Mouse (Mus musculus) limb, embryonic 11.5 days (tissue): Measurements from ENCODE around the gene Inha. TPM values are rescaled to one million over a fixed set of nuclear protein-coding genes. Genes with fewer than 3 reads are reported as not detected.

Experiments used
- ATAC-seq: fragments of 200-750 bp; cut with Nextera tagmentation; 2 replicates; pipeline ENCODE4 v1.8.0; 2017; ENCODE audit warnings: low read depth; ENCODE audit not compliant: insufficient number of reproducible peaks, low FRiP score, low TSS enrichment
- DNase-seq: peaks from one replicate; pipeline ENCODE4 v3.0.0-alpha.2; 2015; ENCODE audit warnings: low spot score
- H3K27ac ChIP-seq: fragments of 300-500 bp; sonication (generic); replicated peaks from 2 replicates; pipeline ENCODE4 v1.5.1; 2014; ENCODE audit warnings: low read depth, mild to moderate bottlenecking, low read length
- H3K27me3 ChIP-seq: fragments of 300-500 bp; sonication (generic); 2 replicates; pipeline ENCODE4 v1.6.1; 2014; ENCODE audit warnings: mild to moderate bottlenecking, low read length, mixed read lengths; ENCODE audit not compliant: control insufficient read depth, insufficient read depth
- H3K36me3 ChIP-seq: fragments of 300-500 bp; sonication (generic); 2 replicates; pipeline ENCODE4 v1.6.1; 2014; ENCODE audit warnings: mild to moderate bottlenecking, low read length, moderate library complexity, mixed read lengths; ENCODE audit not compliant: control insufficient read depth, insufficient read depth
- H3K4me1 ChIP-seq: fragments of 300-500 bp; sonication (generic); 2 replicates; pipeline ENCODE4 v1.6.1; 2014; ENCODE audit warnings: low read length, mixed read lengths; ENCODE audit not compliant: control insufficient read depth, insufficient read depth
- H3K4me2 ChIP-seq: fragments of 300-500 bp; sonication (generic); 2 replicates; pipeline ENCODE4 v1.6.1; 2014; ENCODE audit warnings: low read depth, mild to moderate bottlenecking, moderate library complexity; ENCODE audit not compliant: severe bottlenecking
- H3K4me3 ChIP-seq: fragments of 300-500 bp; sonication (generic); 2 replicates; pipeline ENCODE4 v1.5.1; 2014; ENCODE audit warnings: low read depth, low read length
- H3K9ac ChIP-seq: fragments of 300-500 bp; sonication (generic); 2 replicates; pipeline ENCODE4 v1.6.1; 2014; ENCODE audit warnings: mild to moderate bottlenecking, low read length
- H3K9me3 ChIP-seq: fragments of 300-500 bp; sonication (generic); 2 replicates; pipeline ENCODE4 v1.6.1; 2016; ENCODE audit warnings: low read length; ENCODE audit not compliant: control insufficient read depth
- WGBS: fragments of 180-500 bp; shearing (Covaris S2); extraction: QIAGEN DNeasy Blood & Tissue Kit; methylation state at CpG from one replicate; pipeline ENCODE4 v1.1.7; 2014; 5-methylcytosine and 5-hydroxymethylcytosine counted together
- polyA plus RNA-seq: library from polyadenylated mRNA; unstranded; fragments of >200 nt; fragmentation: Nextera tagmentation; extraction: Ambion mirVana; gene quantifications from 2 replicates; pipeline ENCODE4 v1.2.1, GENCODE M21; 2014

Gene Inha
- polyA plus RNA-seq, 1 experiment from 2014 or later: 2.3 TPM

GRCm38 (mm10) chr1:75467215-75467927, 39.5 kb upstream of the Inha start:
- Histone ChIP-seq H3K9me3 (no peaks in the 10 kb centered on the region), H3K36me3 (no peaks in the 10 kb centered on the region), H3K4me2 (no peak overlapping the region), H3K9ac (no peak overlapping the region; the same call in 1 of the 2 replicates), H3K27me3 (peaks cover 2% of the 10 kb centered on the region; the same call in 1 of the 2 replicates), H3K4me3 (no peak overlapping the region), H3K27ac (no peak overlapping the region), H3K4me1 (no peaks in the 10 kb centered on the region)
- ATAC-seq (peak; percentile 46; the same call in 1 of the 2 replicates), DNase-seq (peak; percentile 92)
- WGBS: 6% methylated on average over 14 of the region's 14 CpGs

GRCm38 (mm10) chr1:75469287-75469825, 37.5 kb upstream of the Inha start:
- no peak overlapping the region for H3K27ac ChIP-seq
- no peaks in the 10 kb centered on the region for H3K36me3 ChIP-seq
- H3K9me3 ChIP-seq: no peaks in the 10 kb centered on the region
- H3K9ac ChIP-seq: no peak overlapping the region
- no peak overlapping the region for H3K4me3 ChIP-seq
- DNase-seq: no peak
- whole genome bisulfite sequencing: 73% methylated on average over 17 of the region's 17 CpGs
- peaks cover 2% of the 10 kb centered on the region; the same call in 1 of the 2 replicates for H3K27me3 ChIP-seq
- no peak for ATAC-seq
- no peaks in the 10 kb centered on the region for H3K4me1 ChIP-seq
- H3K4me2 ChIP-seq: no peak overlapping the region

GRCm38 (mm10) chr1:75476441-75476840, 30.4 kb upstream of the Inha start:
- H3K9me3 ChIP-seq: no peaks in the 10 kb centered on the region
- H3K36me3 ChIP-seq: peaks cover 7% of the 10 kb centered on the region
- 93% methylated on average over 11 of the region's 11 CpGs for WGBS
- peaks cover 16% of the 10 kb centered on the region for H3K4me1 ChIP-seq
- no peak for ATAC-seq
- H3K27ac ChIP-seq: no peak overlapping the region
- H3K27me3 ChIP-seq: peaks cover 19% of the 10 kb centered on the region
- no peak overlapping the region for H3K9ac ChIP-seq
- H3K4me2 ChIP-seq: no peak overlapping the region
- H3K4me3 ChIP-seq: no peak overlapping the region
- DNase-seq: no peak

GRCm38 (mm10) chr1:75477264-75477965, 29.5 kb upstream of the Inha start:
- H3K4me1 ChIP-seq: peaks cover 16% of the 10 kb centered on the region
- H3K27me3 ChIP-seq: peaks cover 27% of the 10 kb centered on the region
- H3K36me3 ChIP-seq: peaks cover 7% of the 10 kb centered on the region
- H3K4me3 ChIP-seq: peak overlapping the region; percentile 12; the same call in 1 of the 2 replicates
- ATAC-seq: peak; percentile 26; the same call in 1 of the 2 replicates
- WGBS: 15% methylated on average over 35 of the region's 35 CpGs
- peak overlapping the region; percentile 93 for H3K4me2 ChIP-seq
- H3K9ac ChIP-seq: no peak overlapping the region
- H3K9me3 ChIP-seq: no peaks in the 10 kb centered on the region
- H3K27ac ChIP-seq: no peak overlapping the region
- DNase-seq: peak; percentile 95

- Histone ChIP-seq H3K36me3 (peaks cover 7% of the 10 kb centered on the region), H3K9me3 (no peaks in the 10 kb centered on the region), H3K4me1 (peaks cover 16% of the 10 kb centered on the region), H3K27me3 (peaks cover 32% of the 10 kb centered on the region), H3K4me2 (peak overlapping the region; percentile 93), H3K27ac (no peak overlapping the region), H3K4me3 (peak overlapping the region; percentile 85), H3K9ac (no peak overlapping the region)
- ATAC-seq (no peak), DNase-seq (no peak)
- WGBS: 52% methylated on average over 3 of the region's 3 CpGs
Observed at GRCm38 (mm10) chr1:75477966-75478290, 28.9 kb upstream of the Inha start.

- ATAC-seq (0 out of 2 replicates have a peak, but pooled peaks have one; percentile 3), DNase-seq (peak; percentile 43)
- Histone ChIP-seq H3K4me2 (peak overlapping the region; percentile 93), H3K27ac (no peak overlapping the region; the same call in 1 of the 2 replicates), H3K9ac (peak overlapping the region; percentile 68), H3K36me3 (peaks cover 7% of the 10 kb centered on the region), H3K27me3 (peaks cover 33% of the 10 kb centered on the region), H3K9me3 (no peaks in the 10 kb centered on the region), H3K4me1 (peaks cover 16% of the 10 kb centered on the region), H3K4me3 (peak overlapping the region; percentile 85)
- WGBS: under 1% methylated on average over 21 of the region's 25 CpGs
Observed at GRCm38 (mm10) chr1:75478497-75478896, 28.4 kb upstream of the Inha start.

GRCm38 (mm10) chr1:75478916-75479634, 27.8 kb upstream of the Inha start, which contains the start of the genes Chpf and Tmem198:
Gene Chpf (minus strand): TSS chr1:75479307.
Gene Tmem198 (plus strand): TSS chr1:75479532.
- Histone ChIP-seq H3K9ac (peak within 1 kb of the TSS; percentile 68), H3K9me3 (no peaks in the 10 kb centered on the region), H3K27me3 (peaks cover 33% of the 10 kb centered on the region), H3K4me3 (peak within 1 kb of the TSS; percentile 85), H3K4me2 (peak within 1 kb of the TSS; percentile 93), H3K36me3 (peaks cover 7% of the 10 kb centered on the region), H3K4me1 (peaks cover 16% of the 10 kb centered on the region), H3K27ac (peak within 1 kb of the TSS; percentile 52; the same call in 1 of the 2 replicates)
- ATAC-seq (peak; percentile 88), DNase-seq (peak; percentile 100)
- under 1% methylated on average over 60 of the region's 76 CpGs for WGBS

- Histone ChIP-seq H3K4me3 (peak overlapping the region; percentile 85), H3K27me3 (peaks cover 37% of the 10 kb centered on the region), H3K36me3 (peaks cover 7% of the 10 kb centered on the region), H3K4me1 (peaks cover 16% of the 10 kb centered on the region), H3K4me2 (peak overlapping the region; percentile 93), H3K9ac (no peak overlapping the region), H3K27ac (no peak overlapping the region), H3K9me3 (no peaks in the 10 kb centered on the region)
- peak; percentile 27; the same call in 1 of the 2 replicates for ATAC-seq
- DNase-seq: no peak
- under 1% methylated on average over 24 of the region's 24 CpGs for WGBS
Observed at GRCm38 (mm10) chr1:75479635-75479989, 27.3 kb upstream of the Inha start.
